Mouse (Mus musculus): ENCODE results near the gene Polrmt.

The Polrmt gene

DNA sequence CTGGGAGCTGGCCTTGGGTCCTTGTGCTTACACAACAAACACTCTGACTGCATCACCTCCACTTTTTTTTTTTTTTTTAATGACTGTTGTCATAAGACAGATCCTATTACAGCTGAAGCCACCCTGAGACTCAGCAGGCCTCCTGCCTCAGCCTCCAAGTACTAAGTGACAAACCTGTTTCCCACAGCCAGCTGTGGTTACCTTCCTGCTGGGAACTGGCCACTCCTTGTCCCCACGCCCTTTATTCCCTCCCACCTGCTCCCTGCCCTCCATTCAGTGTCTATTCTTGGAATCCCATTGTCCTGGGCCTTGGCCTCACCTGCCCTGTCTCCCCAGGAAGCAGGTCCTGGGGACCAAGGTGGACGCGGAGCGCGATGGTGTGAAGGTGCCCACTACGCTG is 58.9 kb downstream of the Polrmt start:
- no peak for DNase-seq (ENCODE audit: low read depth)

- DNase-seq (ENCODE audit: low read depth): no peak
Observed at GRCm38 (mm10) chr10:79686691-79687090, 59.7 kb downstream of the Polrmt start.

DNA sequence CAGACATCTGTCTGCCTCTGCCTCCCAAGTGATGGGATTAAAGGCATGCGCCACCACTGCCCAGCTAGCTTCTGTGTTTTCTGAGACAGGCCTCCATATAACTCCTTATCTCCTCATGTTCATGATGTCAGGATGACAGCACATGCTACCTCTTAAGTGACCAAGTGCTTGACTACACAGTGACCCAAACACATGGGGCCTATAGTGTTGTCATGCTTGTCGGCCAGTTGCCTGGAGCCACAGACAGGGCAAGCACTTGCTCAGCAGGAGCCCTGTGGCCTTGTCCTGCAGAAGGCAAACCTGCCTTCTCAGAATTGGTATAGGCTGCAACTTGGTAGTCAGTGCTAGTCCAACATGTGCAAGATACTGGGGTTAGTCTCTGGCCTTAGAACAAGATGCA is 60.2 kb downstream of the Polrmt start:
- no peak for DNase-seq (ENCODE audit: low read depth)

All from fibroblast of lung, adult 2 months (primary cell).